Mouse (Mus musculus) spleen, postnatal 0 days (tissue): ENCODE measurements around the gene Stx4a. TPM values are rescaled to one million over a fixed set of nuclear protein-coding genes. Genes with fewer than 3 reads are reported as not detected.

Experiments used
- polyA plus RNA-seq: library from polyadenylated mRNA; unstranded; fragments of >200 nt; fragmentation: Nextera tagmentation; extraction: Ambion mirVana; gene quantifications from 2 replicates; pipeline ENCODE4 v1.2.1, GENCODE M21; 2015

Stx4a gene
- polyA plus RNA-seq = 31.5 and 36.4 TPM in 2 replicates

DNA sequence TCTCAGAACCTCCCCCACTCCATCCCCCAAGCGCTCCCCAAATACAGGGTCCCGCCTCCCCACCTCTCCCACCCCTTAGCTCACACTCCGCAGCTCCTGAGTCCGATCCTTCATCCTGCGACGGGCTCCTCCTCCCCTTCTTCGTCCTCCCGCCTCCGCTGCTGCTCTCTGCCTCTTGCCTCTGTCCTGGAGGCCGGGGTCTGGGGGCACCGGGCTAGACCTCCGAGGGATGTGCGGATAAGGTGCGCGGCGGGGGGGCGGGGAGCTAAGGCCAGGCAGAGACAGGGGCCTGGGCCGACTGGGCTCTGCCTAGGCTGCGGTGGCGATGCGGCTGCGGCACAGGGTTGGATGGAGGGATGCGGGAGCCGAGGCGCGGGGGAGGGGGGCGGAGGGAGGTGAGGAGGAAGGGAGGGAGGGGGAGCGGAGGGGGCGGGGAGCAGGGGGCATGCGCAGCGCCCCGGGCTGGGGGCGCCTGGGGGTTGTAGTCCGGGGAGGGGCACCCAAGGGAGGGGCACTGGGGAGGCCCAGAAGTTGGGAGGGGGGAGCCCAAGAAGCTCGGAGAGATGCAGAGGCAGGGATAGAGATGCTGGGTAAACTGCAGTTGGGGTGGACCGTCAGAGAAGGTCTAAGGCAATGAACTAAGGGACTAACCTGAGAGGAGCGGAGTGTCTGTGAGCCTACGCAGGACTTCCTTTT is at the start of gene Stx4a, which contains the start of gene Stx1b:
Gene Stx4a (plus strand): TSS at position 119 of the 696 bp plus-strand sequence.
Gene Stx1b (minus strand): TSS at position 374 of the 696 bp plus-strand sequence.

DNA sequence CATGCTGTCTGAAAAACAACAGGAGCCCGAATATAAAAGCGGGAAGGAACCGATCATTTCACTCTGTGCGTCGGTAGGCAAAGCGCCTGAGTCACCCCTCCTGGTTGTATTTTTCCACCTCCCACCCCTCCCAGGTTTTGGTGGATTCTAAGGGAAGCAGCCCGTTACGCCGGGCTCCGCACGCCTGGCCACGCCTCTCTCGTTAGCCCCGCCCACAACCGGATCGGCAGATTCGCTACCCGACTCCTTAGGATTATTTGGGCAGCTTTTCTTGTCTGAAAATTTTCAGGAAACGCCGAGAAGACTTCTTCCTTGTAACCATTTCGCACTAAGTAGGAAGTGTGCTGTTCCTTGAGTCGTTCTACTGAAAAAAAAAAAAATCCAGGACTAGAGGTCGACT is 47.7 kb upstream of the Stx4a start, which contains the start of gene Setd1a:
Gene Setd1a (plus strand): TSS at position 245 of the 400 bp plus-strand sequence.

DNA sequence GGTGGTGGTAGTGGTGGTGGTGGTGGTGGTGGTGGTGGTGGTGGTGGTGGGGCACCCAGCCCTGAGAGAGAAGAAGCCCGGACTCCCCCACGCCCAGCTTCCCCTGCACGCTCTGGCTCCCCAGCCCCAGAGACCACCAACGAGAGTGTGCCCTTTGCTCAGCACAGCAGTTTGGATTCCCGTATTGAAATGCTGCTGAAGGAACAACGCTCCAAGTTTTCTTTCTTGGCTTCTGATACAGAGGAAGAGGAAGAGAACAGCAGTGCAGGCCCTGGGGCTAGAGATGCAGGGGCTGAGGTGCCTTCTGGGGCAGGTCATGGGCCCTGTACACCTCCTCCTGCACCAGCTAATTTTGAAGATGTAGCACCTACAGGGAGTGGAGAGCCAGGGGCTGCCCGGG is 38.8 kb upstream of the Stx4a start, which contains the start of gene Gm49388:
Gene Gm49388 (plus strand): TSS at position 301 of the 400 bp plus-strand sequence.

DNA sequence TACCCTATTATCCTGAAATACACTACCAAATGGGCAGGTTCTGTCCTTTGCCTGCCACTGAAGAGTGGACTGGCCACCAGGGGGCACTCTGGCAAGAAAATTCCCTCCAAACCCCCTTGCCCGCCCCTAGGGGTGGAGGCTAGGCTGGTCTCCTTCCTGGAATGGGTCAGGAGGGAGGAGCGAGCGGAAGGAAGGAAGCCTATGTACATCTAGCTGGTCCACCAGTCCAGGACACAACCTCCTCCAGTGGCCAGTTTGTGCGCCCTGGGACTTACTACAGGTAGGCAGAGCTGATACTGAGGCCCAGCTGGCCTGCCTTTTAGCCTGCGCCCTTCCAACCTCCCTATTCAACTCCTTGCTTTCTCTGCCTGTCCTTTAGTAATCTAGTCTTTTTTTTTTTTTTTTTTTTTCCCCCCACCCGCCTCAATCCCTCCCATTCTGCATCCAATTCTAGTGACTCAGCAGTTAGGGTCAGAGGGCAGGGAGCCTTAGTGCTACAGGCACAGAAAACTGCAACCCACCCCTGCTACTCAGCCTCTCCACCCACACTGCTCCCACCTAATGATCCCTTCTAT is 23.6 kb upstream of the Stx4a start, which contains the start of gene Hsd3b7:
Gene Hsd3b7 (plus strand): TSS at position 170 of the 575 bp plus-strand sequence.

DNA sequence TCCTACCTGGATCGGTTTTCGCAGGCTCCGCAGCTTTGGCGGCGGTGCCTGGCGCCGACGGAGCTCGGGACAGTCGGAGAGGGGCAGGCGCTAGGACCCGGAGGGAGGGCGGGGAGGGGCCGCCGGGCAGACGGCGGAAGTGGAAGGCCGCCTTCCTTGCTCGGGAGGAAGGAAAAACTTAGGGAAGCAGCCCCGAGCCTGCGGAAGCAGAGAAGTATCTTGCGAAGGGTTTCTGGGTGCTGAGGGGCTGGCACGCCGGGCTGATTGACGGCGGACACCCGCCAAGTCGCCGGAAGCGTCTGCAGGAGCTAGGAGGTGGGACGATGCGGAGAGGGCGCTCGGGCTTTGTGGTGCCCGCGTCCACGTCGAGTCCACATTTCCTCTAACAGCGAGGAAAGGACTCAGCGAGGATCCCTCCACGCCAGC is 52.0 kb downstream of the Stx4a start, which contains the start of gene Zfp646:
Gene Zfp646 (plus strand): TSS at position 181 of the 426 bp plus-strand sequence.

DNA sequence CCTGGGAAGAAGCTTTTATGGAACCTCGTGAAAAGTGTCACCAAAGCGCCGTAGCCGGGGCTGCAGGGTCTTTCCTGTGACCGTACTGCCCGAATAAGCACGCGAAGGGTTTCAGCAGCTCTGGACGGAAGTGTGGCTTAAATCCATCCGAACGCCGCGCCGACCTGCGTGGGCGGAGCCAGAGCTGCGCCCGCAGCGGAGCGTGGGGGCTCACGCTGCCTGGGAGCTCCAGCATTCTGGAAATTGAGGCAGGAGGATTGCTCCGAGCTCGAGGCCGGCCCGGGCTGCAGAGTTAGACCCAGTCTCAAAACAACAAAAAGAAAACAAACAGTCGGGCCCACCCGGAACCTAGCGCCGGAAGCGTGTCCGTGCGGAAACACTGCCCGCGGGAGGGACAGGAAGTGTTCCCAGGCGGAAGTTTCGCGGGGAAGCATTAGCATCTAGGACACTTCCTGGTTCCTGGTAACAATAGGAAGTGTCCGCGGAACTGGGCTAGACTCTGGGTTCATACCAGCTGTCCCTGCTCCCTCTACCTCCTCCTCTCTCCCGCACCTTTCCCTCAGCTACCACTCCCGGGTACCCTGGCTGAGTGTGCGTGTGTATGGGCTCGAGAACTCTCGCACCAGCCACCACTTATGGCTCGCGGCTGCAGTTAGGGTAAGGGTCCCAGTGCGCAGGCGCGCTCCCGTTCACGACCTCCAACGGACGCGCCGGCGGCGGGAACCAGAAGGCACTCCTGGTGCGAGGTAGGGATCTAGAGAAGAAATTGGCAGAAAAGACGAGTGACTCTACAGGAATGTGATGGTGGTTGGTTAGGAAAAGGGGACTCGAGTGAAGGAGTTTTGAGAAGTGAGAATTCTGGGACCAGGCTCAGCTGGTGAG is 52.6 kb downstream of the Stx4a start, which contains the start of gene Zfp668:
Gene Zfp668 (minus strand): TSS at position 362 of the 882 bp plus-strand sequence.

DNA sequence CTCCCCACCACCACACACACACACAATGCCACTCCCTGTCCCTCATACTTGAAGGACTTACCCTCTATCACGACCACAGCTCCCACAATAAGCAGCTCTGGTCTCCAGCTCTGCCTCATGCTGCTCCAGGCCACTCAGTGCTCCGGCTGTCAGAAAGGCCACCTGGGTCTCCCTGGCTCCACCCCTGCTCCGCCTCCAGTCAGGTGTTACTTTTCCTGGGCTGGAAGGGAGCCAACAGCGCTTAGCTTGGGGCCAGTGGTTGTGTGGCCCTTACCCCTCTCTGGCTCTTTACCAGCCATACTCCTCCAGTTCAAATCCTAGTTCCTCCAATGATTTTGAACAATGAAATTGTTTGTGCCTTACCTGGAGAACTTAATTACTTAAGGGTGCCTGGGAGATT is 66.7 kb downstream of the Stx4a start, which contains the start of gene Prss53:
Gene Prss53 (minus strand): TSS at position 173 of the 400 bp plus-strand sequence.

DNA sequence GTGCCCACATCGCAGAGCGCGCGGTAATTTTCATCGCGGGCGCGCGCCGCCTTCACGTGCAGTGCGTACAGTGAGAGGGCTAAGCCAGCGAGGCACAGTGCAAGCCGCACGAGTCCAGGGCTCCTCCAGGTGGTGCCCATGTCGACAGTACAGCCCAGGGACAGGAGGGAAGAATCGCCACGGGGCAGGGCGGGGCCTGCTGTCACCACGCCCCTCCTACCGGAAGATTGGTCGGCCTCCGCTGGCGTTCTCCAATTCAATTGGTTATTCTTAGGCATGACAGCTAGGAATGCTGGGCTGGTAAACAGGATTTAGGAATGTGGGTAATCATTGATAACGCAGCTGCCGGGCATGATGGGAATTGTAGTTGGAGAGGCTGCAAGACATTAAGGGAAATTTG is 71.3 kb downstream of the Stx4a start, which contains the start of the genes Gm21974 and Vkorc1:
Gene Gm21974 (minus strand): TSS at position 13 of the 400 bp plus-strand sequence.
Gene Vkorc1 (minus strand): TSS at position 176 of the 400 bp plus-strand sequence.

Other genes starting within 250 kb of the Stx4a start
- gene Ccdc189, start 235.7 kb upstream of the Stx4a start, polyA plus RNA-seq = 7.6 and 9.4 TPM in 2 replicates
- 22.3 and 22.4 TPM in 2 replicates for gene Rnf40, start 235.5 kb upstream of the Stx4a start, polyA plus RNA-seq
- 1.7 and 2.2 TPM in 2 replicates for gene Zfp629, start 208.5 kb upstream of the Stx4a start, polyA plus RNA-seq
- gene Bcl7c, start 115.4 kb upstream of the Stx4a start, polyA plus RNA-seq = 27.9 and 29.8 TPM in 2 replicates
- 2.5 and 3.2 TPM in 2 replicates for gene Ctf1, start 111.6 kb upstream of the Stx4a start, polyA plus RNA-seq
- gene Ctf2, start 92.1 kb upstream of the Stx4a start, polyA plus RNA-seq = 0.15 and 0.26 TPM in 2 replicates
- gene Fbxl19, start 79.8 kb upstream of the Stx4a start, polyA plus RNA-seq = 4.8 and 4.9 TPM in 2 replicates
- gene Orai3, start 54.5 kb upstream of the Stx4a start, polyA plus RNA-seq = 14.0 and 17.9 TPM in 2 replicates
- gene Setd1a, start 47.6 kb upstream of the Stx4a start, polyA plus RNA-seq = 13.0 and 14.9 TPM in 2 replicates
- not detected in 2 replicates for gene Gm49388, start 38.7 kb upstream of the Stx4a start, polyA plus RNA-seq
- 15.4 and 17.9 TPM in 2 replicates for gene Hsd3b7, start 23.7 kb upstream of the Stx4a start, polyA plus RNA-seq
- 0.32 and 0.75 TPM in 2 replicates for gene Stx1b, start 255 bp downstream of the Stx4a start, polyA plus RNA-seq
- 5.7 and 5.9 TPM in 2 replicates for gene Zfp646, start 51.9 kb downstream of the Stx4a start, polyA plus RNA-seq
- gene Zfp668, start 52.5 kb downstream of the Stx4a start, polyA plus RNA-seq = 10.2 and 10.5 TPM in 2 replicates
- gene Prss53, start 66.7 kb downstream of the Stx4a start, polyA plus RNA-seq = 0.21 and 0.31 TPM in 2 replicates
- gene Gm21974, start 71.2 kb downstream of the Stx4a start, polyA plus RNA-seq = not detected in 2 replicates
- gene Vkorc1, start 71.3 kb downstream of the Stx4a start, polyA plus RNA-seq = 66.3 and 74.3 TPM in 2 replicates
- 70.9 and 73.8 TPM in 2 replicates for gene Bckdk, start 79.8 kb downstream of the Stx4a start, polyA plus RNA-seq
- gene Kat8, start 88.2 kb downstream of the Stx4a start, polyA plus RNA-seq = 19.3 and 20.4 TPM in 2 replicates
- gene Prss8, start 105.8 kb downstream of the Stx4a start, polyA plus RNA-seq = 0.52 and 0.64 TPM in 2 replicates
- 1.9 TPM in 2 replicates for gene Prss36, start 122.4 kb downstream of the Stx4a start, polyA plus RNA-seq
- gene Fus, start 143.2 kb downstream of the Stx4a start, polyA plus RNA-seq = 194 and 202 TPM in 2 replicates
- gene Pycard, start 169.6 kb downstream of the Stx4a start, polyA plus RNA-seq = 59.4 and 76.0 TPM in 2 replicates
- gene Trim72, start 179.7 kb downstream of the Stx4a start, polyA plus RNA-seq = not detected in 2 replicates
- 18.0 and 24.5 TPM in 2 replicates for gene Itgam, start 238.3 kb downstream of the Stx4a start, polyA plus RNA-seq
- 0.92 and 0.96 TPM in 2 replicates for gene Gm49368, start 238.4 kb downstream of the Stx4a start, polyA plus RNA-seq